Mouse (Mus musculus) T-helper 2 cell (primary cell): ENCODE data around the gene Nectin2.

Source experiments
- in situ Hi-C: fragments of 300-600 bp; cut with MboI, MseI; formaldehyde crosslinking; loops from one replicate; pipeline ENCODE4 v1.15.1; 2025; ENCODE audit warnings: high pct_unique_total_duplicates

The Nectin2 gene

GRCm38 (mm10) chr7:19745971-19746370, 4.3 kb downstream of the Nectin2 start:
- in situ Hi-C loops, result no loop called here

- in situ Hi-C loops, result no loop called here
Observed at GRCm38 (mm10) chr7:19744590-19745385, 5.5 kb downstream of the Nectin2 start.

GRCm38 (mm10) chr7:19743791-19744190, 6.5 kb downstream of the Nectin2 start:
- in situ Hi-C loops, result no loop called here

- in situ Hi-C loops, result no loop called here
Observed at GRCm38 (mm10) chr7:19742468-19742867, 7.8 kb downstream of the Nectin2 start.

- in situ Hi-C loops, result no loop called here
Observed at GRCm38 (mm10) chr7:19741329-19742031, 8.8 kb downstream of the Nectin2 start.

GRCm38 (mm10) chr7:19740269-19740668, 10.0 kb downstream of the Nectin2 start:
- in situ Hi-C loops, result no loop called here

- in situ Hi-C loops, result no loop called here
Observed at GRCm38 (mm10) chr7:19738771-19739170, 11.5 kb downstream of the Nectin2 start.

- in situ Hi-C loops, result no loop called here
Observed at GRCm38 (mm10) chr7:19736389-19737057, 13.8 kb downstream of the Nectin2 start.

GRCm38 (mm10) chr7:19734178-19734666, 16.1 kb downstream of the Nectin2 start:
- in situ Hi-C loops, result no loop called here

GRCm38 (mm10) chr7:19726541-19726940, 23.7 kb downstream of the Nectin2 start:
- in situ Hi-C loops, result no loop called here

GRCm38 (mm10) chr7:19724167-19724566, 26.1 kb downstream of the Nectin2 start:
- in situ Hi-C loops, result no loop called here

- in situ Hi-C loops, result no loop called here
Observed at GRCm38 (mm10) chr7:19722754-19723195, 27.5 kb downstream of the Nectin2 start.

GRCm38 (mm10) chr7:19719200-19719599, 31.1 kb downstream of the Nectin2 start:
- in situ Hi-C loops, result no loop called here

- in situ Hi-C loops, result no loop called here
Observed at GRCm38 (mm10) chr7:19718297-19718952, 31.9 kb downstream of the Nectin2 start.

GRCm38 (mm10) chr7:19717346-19717745, 32.9 kb downstream of the Nectin2 start:
- in situ Hi-C loops, result no loop called here

- in situ Hi-C loops, result no loop called here
Observed at GRCm38 (mm10) chr7:19716822-19717221, 33.5 kb downstream of the Nectin2 start.

- in situ Hi-C loops, result no loop called here
Observed at GRCm38 (mm10) chr7:19716055-19716682, 34.1 kb downstream of the Nectin2 start.

GRCm38 (mm10) chr7:19715239-19716054, 34.8 kb downstream of the Nectin2 start, which contains the start of gene Tomm40:
Gene Tomm40, minus strand, starts transcription at chr7:19715438.
- in situ Hi-C loops, result no loop called here

GRCm38 (mm10) chr7:19714836-19715235, 35.4 kb downstream of the Nectin2 start:
- in situ Hi-C loops, result loop anchor here (5.0 kb wide), 2 partner anchors 48 to 578 kb away; partner anchors contain the start of gene Clptm1

GRCm38 (mm10) chr7:19713598-19713997, 36.7 kb downstream of the Nectin2 start:
- in situ Hi-C loops, result loop anchor here (5.0 kb wide), 2 partner anchors 46 to 576 kb away; partner anchors contain the start of gene Clptm1
